Mouse (Mus musculus) embryonic facial prominence, embryonic 12.5 days (tissue): ENCODE measurements around the gene Smtn. TPM values are rescaled to one million over a fixed set of nuclear protein-coding genes. Genes with fewer than 3 reads are reported as not detected.

Experiments
- ATAC-seq: fragments of 200-750 bp; cut with Nextera tagmentation; 2 replicates; pipeline ENCODE4 v1.8.0; 2017; ENCODE audit not compliant: insufficient number of reproducible peaks, insufficient read depth, low FRiP score, low TSS enrichment
- H3K27ac ChIP-seq: fragments of 300-500 bp; sonication (generic); 2 replicates; pipeline ENCODE4 v1.5.1; 2016; ENCODE audit warnings: mild to moderate bottlenecking
- H3K27me3 ChIP-seq: fragments of 300-500 bp; sonication (generic); 2 replicates; pipeline ENCODE4 v1.6.1; 2016; ENCODE audit warnings: mild to moderate bottlenecking, moderate library complexity
- H3K36me3 ChIP-seq: fragments of 300-500 bp; sonication (generic); 2 replicates; pipeline ENCODE4 v1.6.1; 2016; ENCODE audit warnings: mild to moderate bottlenecking
- H3K4me1 ChIP-seq: fragments of 300-500 bp; sonication (generic); 2 replicates; pipeline ENCODE4 v1.6.1; 2016
- H3K4me2 ChIP-seq: fragments of 300-500 bp; sonication (generic); replicated peaks from 2 replicates; pipeline ENCODE4 v1.6.1; 2016; ENCODE audit warnings: mild to moderate bottlenecking, moderate library complexity
- H3K4me3 ChIP-seq: fragments of 300-500 bp; sonication (generic); 2 replicates; pipeline ENCODE4 v1.5.1; 2016; ENCODE audit warnings: mild to moderate bottlenecking
- H3K9ac ChIP-seq: fragments of 300-500 bp; sonication (generic); 2 replicates; pipeline ENCODE4 v1.6.1; 2016; ENCODE audit warnings: mild to moderate bottlenecking, moderate library complexity
- H3K9me3 ChIP-seq: fragments of 300-500 bp; sonication (generic); 2 replicates; pipeline ENCODE4 v1.6.1; 2016; ENCODE audit warnings: mild to moderate bottlenecking, moderate library complexity
- WGBS: fragments of 180-500 bp; shearing (Covaris S2); methylation state at CpG from one replicate; pipeline ENCODE4 v1.1.7; 2016; 5-methylcytosine and 5-hydroxymethylcytosine counted together
- polyA plus RNA-seq: library from polyadenylated mRNA; unstranded; fragments of >200 nt; fragmentation: Nextera tagmentation; extraction: Ambion mirVana; gene quantifications from 2 replicates; pipeline ENCODE4 v1.2.1, GENCODE M21; 2016

Gene Smtn
- polyA plus RNA-seq, 1 experiment from 2014 or later, result 55.7 TPM

GRCm38 (mm10) chr11:3570321-3570720 is 29.9 kb upstream of the Smtn start:
- Histone ChIP-seq H3K4me2 (no peak overlapping the region), H3K27me3 (no peaks in the 10 kb centered on the region), H3K4me1 (peaks cover 6% of the 10 kb centered on the region; the same call in 1 of the 2 replicates), H3K9me3 (no peaks in the 10 kb centered on the region), H3K4me3 (no peak overlapping the region), H3K27ac (no peak overlapping the region), H3K36me3 (no peaks in the 10 kb centered on the region), H3K9ac (no peak overlapping the region)
- ATAC-seq, result no peak
- 83% methylated on average over 8 of the region's 8 CpGs for whole genome bisulfite sequencing

- Histone ChIP-seq H3K4me2 (no peak overlapping the region), H3K27me3 (no peaks in the 10 kb centered on the region), H3K4me1 (peaks cover under 1% of the 10 kb centered on the region; the same call in 1 of the 2 replicates), H3K36me3 (no peaks in the 10 kb centered on the region), H3K9ac (no peak overlapping the region), H3K4me3 (no peak overlapping the region), H3K27ac (no peak overlapping the region), H3K9me3 (no peaks in the 10 kb centered on the region)
- ATAC-seq, result no peak
- WGBS, result 86% methylated on average over 1 of the region's 1 CpGs
These were observed 27.5 kb upstream of the Smtn start for GRCm38 (mm10) chr11:3567896-3568295.

- WGBS, result 80% methylated on average over 4 of the region's 4 CpGs
- ATAC-seq, result no peak
- H3K4me1 ChIP-seq, result no peaks in the 10 kb centered on the region
- H3K4me2 ChIP-seq, result no peak overlapping the region
- H3K9ac ChIP-seq, result no peak overlapping the region
- no peaks in the 10 kb centered on the region for H3K9me3 ChIP-seq
- no peaks in the 10 kb centered on the region for H3K27me3 ChIP-seq
- no peak overlapping the region for H3K4me3 ChIP-seq
- no peak overlapping the region for H3K27ac ChIP-seq
- H3K36me3 ChIP-seq, result no peaks in the 10 kb centered on the region
These were observed 25.6 kb upstream of the Smtn start for GRCm38 (mm10) chr11:3566018-3566417.

- H3K9me3 ChIP-seq, result no peaks in the 10 kb centered on the region
- 0 out of 2 replicates have a peak overlapping the region, but pooled peaks have one; percentile 38 for H3K27ac ChIP-seq
- ATAC-seq, result no peak
These were observed 24.0 kb upstream of the Smtn start for GRCm38 (mm10) chr11:3564451-3564850.

GRCm38 (mm10) chr11:3563853-3564252 is 23.4 kb upstream of the Smtn start:
- no peak for ATAC-seq
- Histone ChIP-seq H3K4me2 (no peak overlapping the region), H3K4me3 (no peak overlapping the region), H3K4me1 (no peaks in the 10 kb centered on the region), H3K9ac (no peak overlapping the region), H3K27me3 (no peaks in the 10 kb centered on the region), H3K27ac (no peak overlapping the region), H3K9me3 (no peaks in the 10 kb centered on the region), H3K36me3 (no peaks in the 10 kb centered on the region)
- 90% methylated on average over 6 of the region's 6 CpGs for whole genome bisulfite sequencing

More at GRCm38 (mm10) chr11:3564451-3564850, 24.0 kb upstream of the Smtn start:
- no peak overlapping the region for H3K4me3 ChIP-seq
- no peaks in the 10 kb centered on the region for H3K36me3 ChIP-seq
- 46% methylated on average over 7 of the region's 7 CpGs for WGBS
- no peak overlapping the region for H3K4me2 ChIP-seq
- H3K9ac ChIP-seq, result no peak overlapping the region
- no peaks in the 10 kb centered on the region for H3K4me1 ChIP-seq
- H3K27me3 ChIP-seq, result no peaks in the 10 kb centered on the region

GRCm38 (mm10) chr11:3560202-3560601 is 19.8 kb upstream of the Smtn start:
- Histone ChIP-seq H3K9ac (no peak overlapping the region), H3K4me2 (no peak overlapping the region), H3K4me1 (no peaks in the 10 kb centered on the region), H3K9me3 (no peaks in the 10 kb centered on the region), H3K27me3 (no peaks in the 10 kb centered on the region), H3K27ac (no peak overlapping the region), H3K4me3 (no peak overlapping the region), H3K36me3 (no peaks in the 10 kb centered on the region)
- WGBS, result 84% methylated on average over 5 of the region's 5 CpGs
- ATAC-seq, result no peak

- 74% methylated on average over 3 of the region's 3 CpGs for WGBS
- ATAC-seq, result no peak
- Histone ChIP-seq H3K4me3 (no peak overlapping the region), H3K27me3 (no peaks in the 10 kb centered on the region), H3K4me2 (no peak overlapping the region), H3K4me1 (no peaks in the 10 kb centered on the region), H3K9me3 (no peaks in the 10 kb centered on the region), H3K9ac (no peak overlapping the region), H3K27ac (no peak overlapping the region), H3K36me3 (no peaks in the 10 kb centered on the region)
These were observed 17.4 kb upstream of the Smtn start for GRCm38 (mm10) chr11:3557852-3558251.

- H3K9me3 ChIP-seq, result no peaks in the 10 kb centered on the region
- no peaks in the 10 kb centered on the region for H3K4me1 ChIP-seq
- no peak overlapping the region for H3K27ac ChIP-seq
- no peaks in the 10 kb centered on the region for H3K27me3 ChIP-seq
- H3K36me3 ChIP-seq, result no peaks in the 10 kb centered on the region
- no peak overlapping the region for H3K9ac ChIP-seq
- ATAC-seq, result no peak
- H3K4me2 ChIP-seq, result no peak overlapping the region
- no peak overlapping the region for H3K4me3 ChIP-seq
- 81% methylated on average over 4 of the region's 4 CpGs for WGBS
These were observed 14.6 kb upstream of the Smtn start for GRCm38 (mm10) chr11:3554976-3555375.

- Histone ChIP-seq H3K4me1 (peaks cover 5% of the 10 kb centered on the region; the same call in 1 of the 2 replicates), H3K27me3 (no peaks in the 10 kb centered on the region), H3K9ac (no peak overlapping the region), H3K9me3 (no peaks in the 10 kb centered on the region), H3K4me3 (no peak overlapping the region), H3K27ac (no peak overlapping the region), H3K4me2 (no peak overlapping the region), H3K36me3 (no peaks in the 10 kb centered on the region)
- WGBS, result 74% methylated on average over 5 of the region's 5 CpGs
- no peak for ATAC-seq
These were observed 9.4 kb upstream of the Smtn start for GRCm38 (mm10) chr11:3549791-3550190.

- Histone ChIP-seq H3K36me3 (no peaks in the 10 kb centered on the region), H3K4me3 (no peak overlapping the region), H3K27me3 (no peaks in the 10 kb centered on the region), H3K4me1 (peaks cover 5% of the 10 kb centered on the region; the same call in 1 of the 2 replicates), H3K27ac (no peak overlapping the region), H3K4me2 (no peak overlapping the region), H3K9ac (no peak overlapping the region), H3K9me3 (0 out of 2 replicates have a peak, but pooled peaks cover 7% of the 10 kb centered on the region)
- 62% methylated on average over 3 of the region's 3 CpGs for WGBS
- ATAC-seq, result no peak
These were observed 8.3 kb upstream of the Smtn start for GRCm38 (mm10) chr11:3548564-3549295.

- WGBS, result 44% methylated on average over 6 of the region's 6 CpGs
- no peak for ATAC-seq
- Histone ChIP-seq H3K4me3 (no peak overlapping the region), H3K27ac (no peak overlapping the region), H3K9me3 (0 out of 2 replicates have a peak, but pooled peaks cover 7% of the 10 kb centered on the region), H3K27me3 (no peaks in the 10 kb centered on the region), H3K4me2 (no peak overlapping the region), H3K36me3 (no peaks in the 10 kb centered on the region), H3K9ac (no peak overlapping the region), H3K4me1 (peaks cover 5% of the 10 kb centered on the region; the same call in 1 of the 2 replicates)
These were observed 7.6 kb upstream of the Smtn start for GRCm38 (mm10) chr11:3547969-3548368.

GRCm38 (mm10) chr11:3547047-3547446 is 6.6 kb upstream of the Smtn start:
- WGBS, result 80% methylated on average over 2 of the region's 2 CpGs
- peaks cover 5% of the 10 kb centered on the region; the same call in 1 of the 2 replicates for H3K4me1 ChIP-seq
- H3K27me3 ChIP-seq, result no peaks in the 10 kb centered on the region
- no peak overlapping the region for H3K9ac ChIP-seq
- no peaks in the 10 kb centered on the region for H3K36me3 ChIP-seq
- H3K4me2 ChIP-seq, result no peak overlapping the region
- 0 out of 2 replicates have a peak, but pooled peaks cover 7% of the 10 kb centered on the region for H3K9me3 ChIP-seq
- ATAC-seq, result no peak
- no peak overlapping the region for H3K4me3 ChIP-seq
- H3K27ac ChIP-seq, result no peak overlapping the region
